Mouse (Mus musculus) stomach, postnatal 0 days (tissue): ENCODE measurements around the gene Lhx2.

Experiments
- CTCF ChIP-seq: IDR thresholded peaks from 2 replicates; pipeline ENCODE4 v1.5.1; 2016; ENCODE audit warnings: antibody characterized with exemption, low read depth, mild to moderate bottlenecking, moderate library complexity
- EP300 ChIP-seq: optimal IDR thresholded peaks from 2 replicates; pipeline ENCODE3; 2016; ENCODE audit warnings: antibody characterized with exemption

DNA sequence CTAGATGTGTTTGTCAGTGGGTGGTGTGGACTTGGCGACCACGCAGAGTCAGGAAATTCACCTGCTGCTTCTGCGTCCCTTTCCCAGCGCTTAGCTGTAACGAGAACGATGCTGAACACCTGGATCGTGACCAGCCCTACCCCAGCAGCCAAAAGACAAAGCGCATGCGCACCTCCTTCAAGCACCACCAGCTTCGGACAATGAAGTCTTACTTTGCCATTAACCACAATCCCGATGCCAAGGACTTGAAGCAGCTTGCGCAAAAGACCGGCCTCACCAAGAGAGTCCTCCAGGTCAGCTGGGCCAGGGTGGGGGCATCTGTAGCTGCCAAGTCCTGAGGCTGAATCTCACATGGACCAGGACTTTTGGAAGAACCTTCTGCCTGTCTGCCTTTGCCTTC lies 20.7 kb downstream of the Lhx2 start:
- no peak for TF ChIP-seq CTCF
- TF ChIP-seq EP300, result no peak
